Mouse (Mus musculus) midbrain, postnatal 0 days (tissue): Measurements from ENCODE around the gene Ndufa4l2. TPM values are rescaled to one million over a fixed set of nuclear protein-coding genes. Genes with fewer than 3 reads are reported as not detected.
A peak's percentile ranks its signal among the peaks of the same experiment; 100 is the strongest.

Experiments used
- ATAC-seq: fragments of 200-750 bp; cut with Nextera tagmentation; 2 replicates; pipeline ENCODE4 v1.8.0; 2017; ENCODE audit warnings: moderate number of reproducible peaks, mild to moderate bottlenecking, moderate TSS enrichment, moderate library complexity; ENCODE audit not compliant: low FRiP score
- DNase-seq: peaks from one replicate; pipeline ENCODE4 v3.0.0-alpha.2; 2015; ENCODE audit warnings: low spot score
- H3K27ac ChIP-seq: fragments of 300-500 bp; sonication (generic); 2 replicates; pipeline ENCODE4 v1.5.1; 2014; ENCODE audit warnings: low read depth, mild to moderate bottlenecking, low read length, mixed read lengths
- H3K27me3 ChIP-seq: fragments of 300-500 bp; sonication (generic); 2 replicates; pipeline ENCODE4 v1.6.1; 2014; ENCODE audit warnings: low read length, control low read depth, mixed read lengths; ENCODE audit not compliant: insufficient read depth
- H3K36me3 ChIP-seq: fragments of 300-500 bp; sonication (generic); 2 replicates; pipeline ENCODE4 v1.6.1; 2014; ENCODE audit warnings: low read length, control low read depth, mixed read lengths; ENCODE audit not compliant: insufficient read depth
- H3K4me1 ChIP-seq: fragments of 300-500 bp; sonication (generic); 2 replicates; pipeline ENCODE4 v1.6.1; 2014; ENCODE audit warnings: mild to moderate bottlenecking, control low read depth, antibody characterized with exemption, low read length, mixed read lengths; ENCODE audit not compliant: insufficient read depth
- H3K4me2 ChIP-seq: fragments of 300-500 bp; sonication (generic); 2 replicates; pipeline ENCODE4 v1.6.1; 2014; ENCODE audit warnings: low read depth, mild to moderate bottlenecking, low read length, mixed read lengths; ENCODE audit not compliant: poor library complexity, severe bottlenecking
- H3K4me3 ChIP-seq: fragments of 300-500 bp; sonication (generic); 2 replicates; pipeline ENCODE4 v1.5.1; 2014; ENCODE audit warnings: low read depth, mild to moderate bottlenecking, low read length, moderate library complexity
- H3K9ac ChIP-seq: fragments of 300-500 bp; sonication (generic); replicated peaks from 2 replicates; pipeline ENCODE4 v1.6.1; 2014; ENCODE audit warnings: mild to moderate bottlenecking, low read length, moderate library complexity, mixed read lengths; ENCODE audit not compliant: poor library complexity, severe bottlenecking
- H3K9me3 ChIP-seq: fragments of 300-500 bp; sonication (generic); 2 replicates; pipeline ENCODE4 v1.6.1; 2016; ENCODE audit warnings: low read length, control low read depth
- CTCF ChIP-seq: IDR thresholded peaks from 2 replicates; pipeline ENCODE4 v1.5.1; 2016; ENCODE audit warnings: antibody characterized with exemption, mild to moderate bottlenecking
- WGBS: fragments of 180-500 bp; shearing (Covaris S2); extraction: QIAGEN DNeasy Blood & Tissue Kit; methylation state at CpG from one replicate; pipeline ENCODE4 v1.1.7; 2014; 5-methylcytosine and 5-hydroxymethylcytosine counted together
- polyA plus RNA-seq: library from polyadenylated mRNA; unstranded; fragments of >200 nt; fragmentation: Nextera tagmentation; extraction: Ambion mirVana; gene quantifications from 2 replicates; pipeline ENCODE4 v1.2.1, GENCODE M21; 2015
- total RNA-seq: library from RNA; depleted of rRNA; stranded (reverse); fragments of >200 nt; gene quantifications from 2 replicates; pipeline ENCODE4 v1.2.3, GENCODE M21; 2014

Gene Ndufa4l2
- total and polyA plus RNA-seq, 2 experiments from 2014 or later = 16.6 to 18.7 TPM

DNA sequence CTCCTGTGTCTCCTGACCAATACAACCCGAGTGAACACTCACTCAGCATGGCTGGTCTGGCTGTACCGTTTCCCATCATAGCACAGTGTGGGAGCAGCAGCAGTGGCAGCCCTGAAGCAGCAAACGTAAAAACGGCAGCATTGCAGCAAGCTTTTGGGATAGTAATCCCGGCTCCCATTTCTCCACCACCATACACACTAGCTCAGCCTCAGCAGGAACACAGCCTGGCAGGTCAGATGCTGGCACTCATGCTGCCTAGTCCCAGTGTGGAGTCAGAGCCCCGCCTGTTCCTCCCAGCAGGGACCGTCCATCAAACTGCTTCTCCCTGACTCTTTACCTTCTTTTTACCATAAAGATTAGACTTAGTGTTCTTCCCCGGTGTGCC lies 23.6 kb upstream of the Ndufa4l2 start:
- Histone ChIP-seq H3K4me3 (no peak overlapping the region), H3K4me2 (no peak overlapping the region), H3K27me3 (no peaks in the 10 kb centered on the region), H3K9ac (no peak overlapping the region), H3K4me1 (no peaks in the 10 kb centered on the region), H3K9me3 (no peaks in the 10 kb centered on the region), H3K27ac (0 out of 2 replicates have a peak overlapping the region, but pooled peaks have one; percentile 21), H3K36me3 (peaks cover 39% of the 10 kb centered on the region)
- ATAC-seq (no peak; the same call in 1 of the 2 replicates), DNase-seq (no peak)
- 57% methylated on average over 8 of the region's 8 CpGs for WGBS
- no peak for TF ChIP-seq CTCF

DNA sequence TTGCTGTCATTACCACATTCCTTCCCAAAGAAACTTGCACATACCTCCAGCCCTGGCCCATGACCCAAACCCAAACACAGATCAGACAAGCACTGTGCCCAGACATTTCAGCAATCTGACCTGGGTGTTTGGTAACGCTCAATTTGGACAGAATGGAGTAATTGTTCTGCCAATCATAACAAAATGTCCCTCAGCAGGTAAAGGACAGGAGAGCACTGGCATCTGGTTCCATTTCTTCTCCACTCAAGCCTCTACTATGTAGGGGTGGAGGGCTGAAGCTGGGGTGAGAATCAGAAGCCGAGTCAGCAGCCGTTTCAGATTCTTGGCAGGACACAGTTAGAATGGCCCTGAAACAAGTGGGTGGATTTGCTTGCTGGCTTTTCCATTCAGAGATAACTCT lies 22.6 kb upstream of the Ndufa4l2 start:
- H3K27ac ChIP-seq = no peak overlapping the region

DNA sequence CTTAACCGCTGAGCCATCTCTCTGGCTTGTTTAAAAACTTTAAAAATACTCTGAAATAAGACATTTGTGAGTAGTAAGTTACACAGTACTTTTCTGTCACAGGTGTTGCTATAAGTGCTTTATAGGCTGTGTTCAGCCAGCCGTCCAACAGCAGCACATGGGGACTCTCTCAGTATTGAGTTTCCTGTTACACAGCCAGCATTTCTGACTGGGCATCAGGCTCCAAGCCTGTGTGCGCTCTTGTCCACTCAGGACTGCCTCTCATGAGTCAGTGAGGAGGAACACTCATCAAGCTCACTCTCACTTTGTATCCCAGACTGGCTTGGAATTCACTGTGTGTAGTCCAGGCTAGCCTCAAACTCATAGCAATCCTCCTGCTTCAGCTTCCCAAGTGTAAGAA lies 18.6 kb upstream of the Ndufa4l2 start:
- DNase-seq (no peak), ATAC-seq (no peak)
- no peaks in the 10 kb centered on the region for H3K4me1 ChIP-seq
- TF ChIP-seq CTCF = no peak
- WGBS = 93% methylated on average over 3 of the region's 3 CpGs
- H3K36me3 ChIP-seq = peaks cover 61% of the 10 kb centered on the region
- no peak overlapping the region for H3K27ac ChIP-seq
- H3K4me2 ChIP-seq = no peak overlapping the region
- H3K9me3 ChIP-seq = no peaks in the 10 kb centered on the region
- H3K4me3 ChIP-seq = no peak overlapping the region
- no peaks in the 10 kb centered on the region for H3K27me3 ChIP-seq
- H3K9ac ChIP-seq = no peak overlapping the region

More for the DNA sequence above, 22.6 kb upstream of the Ndufa4l2 start:
- 94% methylated on average over 3 of the region's 3 CpGs for WGBS
- Histone ChIP-seq H3K4me3 (no peak overlapping the region), H3K4me2 (no peak overlapping the region), H3K4me1 (no peaks in the 10 kb centered on the region), H3K9ac (no peak overlapping the region), H3K9me3 (no peaks in the 10 kb centered on the region), H3K27me3 (no peaks in the 10 kb centered on the region), H3K36me3 (peaks cover 45% of the 10 kb centered on the region)
- ATAC-seq (no peak), DNase-seq (no peak)
- no peak for TF ChIP-seq CTCF

DNA sequence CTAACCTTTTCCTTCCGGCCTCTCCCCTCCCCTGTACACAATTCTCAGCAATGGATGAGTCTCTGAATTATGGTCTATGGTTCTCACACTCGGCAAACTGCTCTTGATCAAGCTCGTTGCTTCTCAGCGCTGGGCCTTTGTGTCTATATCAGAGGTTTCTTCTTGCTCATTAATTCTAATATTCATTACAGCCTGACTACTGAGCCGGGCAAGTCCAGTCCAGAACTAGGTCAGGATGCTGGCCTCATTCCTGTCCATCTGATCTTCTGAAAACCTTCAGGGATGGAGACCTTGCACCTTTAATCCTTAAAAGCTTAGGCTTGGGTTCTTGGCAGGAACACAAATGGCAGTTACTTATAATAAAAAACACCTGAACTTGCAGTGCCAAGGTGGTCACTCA lies 15.3 kb upstream of the Ndufa4l2 start:
- no peaks in the 10 kb centered on the region for H3K9me3 ChIP-seq

DNA sequence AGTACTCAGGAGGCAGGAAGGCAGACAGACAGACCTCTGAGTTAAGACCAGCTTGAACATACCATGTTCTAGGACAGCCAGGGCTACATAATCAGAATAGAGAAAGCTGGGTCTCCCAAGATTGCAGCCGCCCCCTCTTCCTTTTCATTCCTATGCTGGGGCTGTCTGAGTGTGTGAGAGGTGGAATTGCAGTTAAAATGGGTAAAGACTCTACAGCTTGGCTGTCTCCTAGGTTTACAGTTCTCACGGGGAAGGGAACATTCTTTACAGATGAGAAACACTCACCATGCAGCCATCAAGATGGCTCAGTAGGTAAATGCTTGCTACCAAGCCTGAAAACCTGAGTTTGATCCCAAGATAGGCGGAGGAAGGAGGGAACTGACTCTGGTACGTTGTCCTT lies 14.7 kb upstream of the Ndufa4l2 start:
- Histone ChIP-seq H3K9me3 (no peaks in the 10 kb centered on the region), H3K27ac (no peak overlapping the region), H3K36me3 (peaks cover 45% of the 10 kb centered on the region), H3K4me2 (no peak overlapping the region), H3K27me3 (no peaks in the 10 kb centered on the region), H3K9ac (no peak overlapping the region), H3K4me3 (no peak overlapping the region), H3K4me1 (no peaks in the 10 kb centered on the region)
- WGBS = 96% methylated on average over 4 of the region's 4 CpGs
- TF ChIP-seq CTCF = no peak
- ATAC-seq = no peak
- no peak for DNase-seq

More for the DNA sequence above, 15.3 kb upstream of the Ndufa4l2 start:
- ATAC-seq (no peak), DNase-seq (no peak)
- H3K9ac ChIP-seq = no peak overlapping the region
- WGBS = 83% methylated on average over 5 of the region's 5 CpGs
- no peaks in the 10 kb centered on the region for H3K27me3 ChIP-seq
- no peak overlapping the region for H3K4me2 ChIP-seq
- H3K4me1 ChIP-seq = no peaks in the 10 kb centered on the region
- no peak overlapping the region for H3K4me3 ChIP-seq
- H3K27ac ChIP-seq = no peak overlapping the region
- peaks cover 50% of the 10 kb centered on the region for H3K36me3 ChIP-seq
- TF ChIP-seq CTCF = no peak

DNA sequence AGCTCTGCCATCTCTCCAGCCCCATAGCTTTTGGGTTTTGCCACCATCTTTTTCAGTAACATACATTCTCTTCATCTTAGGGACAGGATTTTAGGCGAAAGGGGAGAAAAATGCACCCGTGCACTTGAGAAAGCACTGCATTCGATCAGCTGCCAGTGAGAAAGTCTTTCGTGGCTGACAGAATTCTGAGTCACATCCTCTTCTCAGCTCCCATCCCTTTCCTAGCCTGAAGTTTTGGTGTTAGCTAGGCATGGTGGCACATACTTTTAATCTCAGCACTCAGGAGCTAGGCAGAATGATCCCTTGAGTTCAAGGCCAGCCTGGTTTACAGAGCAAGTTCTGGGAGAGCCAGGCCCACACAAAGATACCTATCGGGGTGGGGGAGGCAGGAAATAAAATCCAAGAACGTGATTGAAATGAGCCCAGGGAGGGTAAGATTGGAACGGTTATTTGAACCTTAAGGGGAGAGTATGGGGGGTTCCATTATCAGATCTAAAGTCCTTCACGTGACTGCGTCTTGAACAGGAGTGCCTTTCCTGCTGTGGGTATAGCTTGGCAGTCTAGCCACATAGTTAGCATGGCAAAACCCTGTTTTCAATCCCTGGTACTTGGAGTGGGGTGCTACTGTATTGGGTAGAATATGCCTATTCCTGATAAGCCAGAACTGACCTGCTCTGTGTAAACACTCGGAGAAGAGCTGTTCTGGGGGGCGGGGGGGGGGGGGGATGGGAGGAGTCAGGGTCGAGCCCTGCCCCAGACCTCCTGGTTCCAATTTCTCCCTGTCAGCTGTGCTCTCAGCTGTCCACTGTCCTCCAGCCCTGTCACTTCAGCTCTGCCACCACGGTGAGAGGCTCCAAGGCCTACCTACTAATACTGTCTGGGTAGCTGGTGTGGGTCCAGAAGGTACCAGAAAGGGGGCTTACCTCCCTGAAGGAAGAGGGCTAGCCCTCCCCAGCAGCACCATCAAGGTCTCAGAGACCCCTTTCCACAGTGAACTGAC lies 13.6 kb upstream of the Ndufa4l2 start, which contains the start of gene Stac3:
TSS of gene Stac3 (plus strand) at position 793 of the 1,000 bp plus-strand sequence.
- H3K27me3 ChIP-seq = no peaks in the 10 kb centered on the region
- DNase-seq (no peak), ATAC-seq (no peak)
- H3K4me2 ChIP-seq = no peak within 1 kb of the TSS
- H3K27ac ChIP-seq = no peak within 1 kb of the TSS
- no peaks in the 10 kb centered on the region for H3K4me1 ChIP-seq
- H3K9me3 ChIP-seq = no peaks in the 10 kb centered on the region
- H3K9ac ChIP-seq = no peak within 1 kb of the TSS
- H3K36me3 ChIP-seq = peaks cover 36% of the 10 kb centered on the region
- no peak for TF ChIP-seq CTCF
- WGBS = 81% methylated on average over 13 of the region's 13 CpGs
- no peak within 1 kb of the TSS for H3K4me3 ChIP-seq
